Mouse (Mus musculus) hindbrain, embryonic 12.5 days (tissue): ENCODE data around the gene Coro2b. TPM values are rescaled to one million over a fixed set of nuclear protein-coding genes. Genes with fewer than 3 reads are reported as not detected.

Experiments used
- ATAC-seq: fragments of 200-750 bp; cut with Nextera tagmentation; 2 replicates; pipeline ENCODE4 v1.8.0; 2017; ENCODE audit warnings: moderate TSS enrichment; ENCODE audit not compliant: low FRiP score
- H3K27ac ChIP-seq: fragments of 300-500 bp; sonication (generic); 2 replicates; pipeline ENCODE4 v1.5.1; 2016; ENCODE audit warnings: mild to moderate bottlenecking
- H3K27me3 ChIP-seq: fragments of 300-500 bp; sonication (generic); 2 replicates; pipeline ENCODE4 v1.6.1; 2016; ENCODE audit warnings: mild to moderate bottlenecking
- H3K36me3 ChIP-seq: fragments of 300-500 bp; sonication (generic); 2 replicates; pipeline ENCODE4 v1.6.1; 2016; ENCODE audit warnings: mild to moderate bottlenecking
- H3K4me1 ChIP-seq: fragments of 300-500 bp; sonication (generic); 2 replicates; pipeline ENCODE4 v1.6.1; 2016
- H3K4me2 ChIP-seq: fragments of 300-500 bp; sonication (generic); replicated peaks from 2 replicates; pipeline ENCODE4 v1.6.1; 2016; ENCODE audit warnings: mild to moderate bottlenecking
- H3K4me3 ChIP-seq: fragments of 300-500 bp; sonication (generic); 2 replicates; pipeline ENCODE4 v1.5.1; 2016; ENCODE audit warnings: mild to moderate bottlenecking
- H3K9ac ChIP-seq: fragments of 300-500 bp; sonication (generic); 2 replicates; pipeline ENCODE4 v1.6.1; 2016; ENCODE audit warnings: mild to moderate bottlenecking, moderate library complexity
- H3K9me3 ChIP-seq: fragments of 300-500 bp; sonication (generic); replicated peaks from 2 replicates; pipeline ENCODE4 v1.6.1; 2016; ENCODE audit warnings: mild to moderate bottlenecking
- WGBS: fragments of 180-500 bp; shearing (Covaris S2); methylation state at CpG from one replicate; pipeline ENCODE4 v1.1.7; 2016; 5-methylcytosine and 5-hydroxymethylcytosine counted together
- polyA plus RNA-seq: library from polyadenylated mRNA; unstranded; fragments of >200 nt; fragmentation: Nextera tagmentation; extraction: Ambion mirVana; gene quantifications from 2 replicates; pipeline ENCODE4 v1.2.1, GENCODE M21; 2016

Coro2b gene
- polyA plus RNA-seq, 1 experiment from 2014 or later = 34.2 TPM

- Histone ChIP-seq H3K9ac (no peak overlapping the region), H3K4me1 (peaks cover 77% of the 10 kb centered on the region), H3K27me3 (no peaks in the 10 kb centered on the region), H3K9me3 (no peaks in the 10 kb centered on the region), H3K27ac (no peak overlapping the region), H3K4me2 (no peak overlapping the region), H3K36me3 (peaks cover 30% of the 10 kb centered on the region), H3K4me3 (no peak overlapping the region)
- 79% methylated on average over 9 of the region's 9 CpGs for WGBS
- no peak for ATAC-seq
These were observed 166.7 kb downstream of the Coro2b start for GRCm38 (mm10) chr9:62370186-62370585.

Other genes starting within 250 kb of the Coro2b start
- gene Anp32a, start 195.8 kb downstream of the Coro2b start, polyA plus RNA-seq = 166 and 171 TPM in 2 replicates
- gene Itga11, start 140.8 kb upstream of the Coro2b start, polyA plus RNA-seq = 4.6 and 5.8 TPM in 2 replicates